Mouse (Mus musculus) ES-E14 (cell line): ENCODE measurements around the gene Slc13a4. TPM values are rescaled to one million over a fixed set of nuclear protein-coding genes. Genes with fewer than 3 reads are reported as not detected.

Experiments
- DNase-seq: peaks from one replicate; pipeline ENCODE4 v3.0.0-alpha.2; 2013; ENCODE audit warnings: low read depth, low spot score
- H3K27ac ChIP-seq: 2 replicates; pipeline ENCODE4 v1.5.1; 2012; ENCODE audit warnings: low read depth, mild to moderate bottlenecking, low read length, moderate library complexity, mixed read lengths; ENCODE audit not compliant: poor library complexity, insufficient read depth, severe bottlenecking
- H3K36me3 ChIP-seq: 2 replicates; pipeline ENCODE4 v1.6.1; 2012; ENCODE audit warnings: mild to moderate bottlenecking, low read length, moderate library complexity, mixed read lengths; ENCODE audit not compliant: control insufficient read depth, poor library complexity, insufficient read depth, severe bottlenecking
- H3K4me1 ChIP-seq, 2 experiments: fragments of 150-350 bp in 1 of 2; sonication (generic) in 1 of 2; 2 replicates each; pipeline ENCODE4 v1.6.1; 2012; ENCODE audit warnings: low read length in 2 of 2, mild to moderate bottlenecking in 1 of 2, mixed read lengths in 1 of 2; ENCODE audit not compliant: control insufficient read depth in 2 of 2, insufficient read depth in 2 of 2, poor library complexity in 1 of 2
- H3K4me3 ChIP-seq, 2 experiments: fragments of 150-350 bp in 1 of 2; sonication (generic) in 1 of 2; 2 replicates each; pipeline ENCODE4 v1.5.1; 2012; ENCODE audit warnings: low read length in 2 of 2, low read depth in 1 of 2, mild to moderate bottlenecking in 1 of 2, mixed read lengths in 1 of 2; ENCODE audit not compliant: insufficient read depth in 1 of 2, poor library complexity in 1 of 2, severe bottlenecking in 1 of 2
- H3K9ac ChIP-seq: 2 replicates; pipeline ENCODE4 v1.6.1; 2012; ENCODE audit warnings: low read depth, mild to moderate bottlenecking, low read length, mixed read lengths; ENCODE audit not compliant: poor library complexity, insufficient read depth, severe bottlenecking
- H3K9me3 ChIP-seq: fragments of 150-350 bp; sonication (generic); 2 replicates; pipeline ENCODE4 v1.6.1; 2012; ENCODE audit warnings: low read depth, mild to moderate bottlenecking, low read length; ENCODE audit not compliant: control insufficient read depth, insufficient read depth
- CHD2 ChIP-seq: IDR thresholded peaks from 2 replicates; pipeline ENCODE4 v1.6.1; 2014; ENCODE audit warnings: mild to moderate bottlenecking, low read depth, low read length, inconsistent platforms
- HCFC1 ChIP-seq: IDR thresholded peaks from 2 replicates; pipeline ENCODE4 v1.6.1; 2012; ENCODE audit warnings: low read length, inconsistent platforms, borderline replicate concordance; ENCODE audit not compliant: insufficient read depth
- MAFK ChIP-seq: IDR thresholded peaks from 2 replicates; pipeline ENCODE4 v1.6.1; 2014; ENCODE audit warnings: mild to moderate bottlenecking, low read depth, low read length, inconsistent platforms; ENCODE audit not compliant: insufficient read depth
- ZC3H11A ChIP-seq: IDR thresholded peaks from 2 replicates; pipeline ENCODE4 v1.6.1; 2012; ENCODE audit warnings: low read depth, mild to moderate bottlenecking, inconsistent platforms, low read length, borderline replicate concordance
- ZNF384 ChIP-seq: IDR thresholded peaks from 2 replicates; pipeline ENCODE4 v1.6.1; 2012; ENCODE audit warnings: low read depth, low read length, inconsistent platforms
- in situ Hi-C, 2 experiments: fragments of 600-800 bp; cut with MboI; formaldehyde crosslinking; loops; one replicate each; pipeline ENCODE4 v1.15.1; 2025; ENCODE audit warnings: low sequenced_read_pairs in 2 of 2, inconsistent platforms in 1 of 2; ENCODE audit not compliant: unreplicated experiment in 2 of 2
- total RNA-seq: library from RNA; depleted of rRNA; stranded (reverse); fragments of 300-350 nt; gene quantifications from 2 replicates; pipeline ENCODE4 v1.2.3, GENCODE M21; 2012; rRNA removed

The Slc13a4 gene
- total RNA-seq, 1 experiment: 1.5 TPM

- in situ Hi-C loops: no loop called here
- H3K36me3 ChIP-seq: peaks cover 22% of the 10 kb centered on the region
- H3K9me3 ChIP-seq: no peaks in the 10 kb centered on the region
- H3K4me1 ChIP-seq: no peaks in the 10 kb centered on the region
- no peak overlapping the region for H3K9ac ChIP-seq
- TF ChIP-seq CHD2 (no peak), ZC3H11A (no peak), ZNF384 (no peak), MAFK (no peak), HCFC1 (no peak)
- no peak overlapping the region for H3K4me3 ChIP-seq
- DNase-seq: no peak
- H3K27ac ChIP-seq: no peak overlapping the region
Measured at GRCm38 (mm10) chr6:35225696-35226095, 82.2 kb downstream of the Slc13a4 start.

Other genes starting within 250 kb of the Slc13a4 start
- 16.9 and 18.8 TPM in 2 replicates for gene Cnot4, start 174.4 kb downstream of the Slc13a4 start, total RNA-seq
- 108 and 117 TPM in 2 replicates for gene Nup205, start 130.7 kb downstream of the Slc13a4 start, total RNA-seq
- 0.13 TPM in 1 of 2 replicates, not detected in the other for gene Fam180a, start 18.0 kb upstream of the Slc13a4 start, total RNA-seq
- gene Mtpn, start 231.8 kb upstream of the Slc13a4 start, total RNA-seq: 62.1 and 90.0 TPM in 2 replicates